Mouse (Mus musculus) olfactory bulb, adult 2 months (tissue): ENCODE results near the gene Tubgcp6. TPM values are rescaled to one million over a fixed set of nuclear protein-coding genes. Genes with fewer than 3 reads are reported as not detected.

Source experiments
- H3K27ac ChIP-seq: fragments of 200-500 bp; 2 replicates; pipeline ENCODE4 v1.5.1; 2012; ENCODE audit warnings: low read depth, low read length; ENCODE audit not compliant: insufficient read depth
- H3K4me1 ChIP-seq: fragments of 200-500 bp; 2 replicates; pipeline ENCODE4 v1.6.1; 2012; ENCODE audit warnings: low read length; ENCODE audit not compliant: control insufficient read depth, insufficient read depth
- H3K4me3 ChIP-seq: fragments of 200-500 bp; 2 replicates; pipeline ENCODE4 v1.5.1; 2012; ENCODE audit warnings: mild to moderate bottlenecking, low read depth, low read length, moderate library complexity; ENCODE audit not compliant: insufficient read depth
- CTCF ChIP-seq: fragments of 200-500 bp; IDR thresholded peaks from 2 replicates; pipeline ENCODE4 v1.5.1; 2012; ENCODE audit warnings: low read depth, mild to moderate bottlenecking, low read length, moderate library complexity; ENCODE audit not compliant: insufficient read depth
- POLR2A ChIP-seq: fragments of 200-500 bp; IDR thresholded peaks from 2 replicates; pipeline ENCODE4 v1.6.1; 2012; ENCODE audit warnings: mild to moderate bottlenecking, low read depth, low read length, moderate library complexity; ENCODE audit not compliant: insufficient read depth
- WGBS: fragments of 180-500 bp; shearing (Covaris S2); methylation state at CpG from one replicate; pipeline ENCODE4 v1.1.7; 2018; 5-methylcytosine and 5-hydroxymethylcytosine counted together
- polyA plus RNA-seq: library from polyadenylated mRNA; stranded (reverse); fragments of >200 nt; gene quantifications from 2 replicates; pipeline ENCODE4 v1.2.4, GENCODE M21; 2012; ENCODE audit warnings: low replicate concordance; ENCODE audit not compliant: missing spikeins, insufficient read depth, insufficient read length

Gene Tubgcp6
- polyA plus RNA-seq, 1 experiment, result 77.8 TPM

- WGBS, result 67% methylated on average over 7 of the region's 7 CpGs
- Histone ChIP-seq H3K4me3 (no peak overlapping the region), H3K27ac (no peak overlapping the region), H3K4me1 (no peaks in the 10 kb centered on the region)
- TF ChIP-seq CTCF, result 0 out of 2 replicates have a peak, but pooled peaks have one; percentile 40
- TF ChIP-seq POLR2A, result no peak
These were observed 35.0 kb upstream of the Tubgcp6 start for GRCm38 (mm10) chr15:89157954-89158353.

GRCm38 (mm10) chr15:89152312-89152711 is 29.4 kb upstream of the Tubgcp6 start:
- TF ChIP-seq CTCF, result no peak
- no peak for TF ChIP-seq POLR2A
- Histone ChIP-seq H3K27ac (no peak overlapping the region), H3K4me3 (no peak overlapping the region), H3K4me1 (peaks cover 20% of the 10 kb centered on the region)

- no peak for TF ChIP-seq POLR2A
- TF ChIP-seq CTCF, result no peak
- H3K27ac ChIP-seq, result no peak overlapping the region
- 20% methylated on average over 13 of the region's 13 CpGs for WGBS
These were observed 27.1 kb upstream of the Tubgcp6 start for GRCm38 (mm10) chr15:89150041-89150390.

GRCm38 (mm10) chr15:89149271-89150040 is 26.5 kb upstream of the Tubgcp6 start, which contains the start of gene Mapk11:
Gene Mapk11 (minus strand): TSS chr15:89149628.
- H3K27ac ChIP-seq, result no peak within 1 kb of the TSS
- under 1% methylated on average over 60 of the region's 61 CpGs for WGBS
- H3K4me3 ChIP-seq, result peak within 1 kb of the TSS; percentile 81
- TF ChIP-seq CTCF (no peak), POLR2A (0 out of 2 replicates have a peak, but pooled peaks have one; percentile 11)
- H3K4me1 ChIP-seq, result peaks cover 31% of the 10 kb centered on the region

More at GRCm38 (mm10) chr15:89150041-89150390, 27.1 kb upstream of the Tubgcp6 start:
- Histone ChIP-seq H3K4me3 (peak overlapping the region; percentile 27; the same call in 1 of the 2 replicates), H3K4me1 (peaks cover 31% of the 10 kb centered on the region)

GRCm38 (mm10) chr15:89148496-89149270 is 25.8 kb upstream of the Tubgcp6 start:
- no peak overlapping the region for H3K27ac ChIP-seq
- peaks cover 31% of the 10 kb centered on the region for H3K4me1 ChIP-seq
- H3K4me3 ChIP-seq, result peak overlapping the region; percentile 81
- TF ChIP-seq CTCF, result no peak
- TF ChIP-seq POLR2A, result no peak
- WGBS, result 10% methylated on average over 25 of the region's 25 CpGs

GRCm38 (mm10) chr15:89147895-89148294 is 25.0 kb upstream of the Tubgcp6 start:
- Histone ChIP-seq H3K4me3 (no peak overlapping the region), H3K27ac (no peak overlapping the region), H3K4me1 (peaks cover 31% of the 10 kb centered on the region)
- TF ChIP-seq CTCF (no peak), POLR2A (no peak)
- whole genome bisulfite sequencing, result 83% methylated on average over 4 of the region's 4 CpGs

GRCm38 (mm10) chr15:89147456-89147855 is 24.5 kb upstream of the Tubgcp6 start:
- TF ChIP-seq CTCF (no peak), POLR2A (no peak)
- 32% methylated on average over 10 of the region's 10 CpGs for WGBS
- no peak overlapping the region for H3K4me3 ChIP-seq

GRCm38 (mm10) chr15:89147024-89147423 is 24.1 kb upstream of the Tubgcp6 start:
- Histone ChIP-seq H3K4me3 (peak overlapping the region; percentile 33), H3K27ac (no peak overlapping the region), H3K4me1 (peaks cover 31% of the 10 kb centered on the region)
- TF ChIP-seq POLR2A (no peak), CTCF (no peak)
- 11% methylated on average over 15 of the region's 16 CpGs for WGBS

More at GRCm38 (mm10) chr15:89147456-89147855, 24.5 kb upstream of the Tubgcp6 start:
- Histone ChIP-seq H3K4me1 (peaks cover 31% of the 10 kb centered on the region), H3K27ac (no peak overlapping the region)

GRCm38 (mm10) chr15:89146537-89146936 is 23.6 kb upstream of the Tubgcp6 start:
- Histone ChIP-seq H3K4me3 (peak overlapping the region; percentile 33), H3K27ac (no peak overlapping the region), H3K4me1 (peaks cover 32% of the 10 kb centered on the region)
- 5% methylated on average over 27 of the region's 27 CpGs for WGBS
- no peak for TF ChIP-seq CTCF
